ENCODE assay signal across 8 mouse cellular contexts in genomic region chr4:116799901-116800300, GRCm38 (mm10). TPM values are rescaled to one million over a fixed set of nuclear protein-coding genes. Genes with fewer than 3 reads are reported as not detected.
DNase-seq lines count a peak whose midpoint lies in the region; TF ChIP-seq lines count a peak whose summit lies in the region.

No protein-coding gene starts in this region.

- 43% methylated on average over 5 of the region's 5 CpGs for WGBS in embryonic facial prominence, embryonic 10.5 days

- no peaks in the 10 kb centered on the region for H3K9me3 ChIP-seq in embryonic facial prominence, embryonic 10.5 days

- H3K4me3 ChIP-seq in gastrocnemius, adult 2 months = no peak overlapping the region
- H3K4me3 ChIP-seq in embryonic facial prominence, embryonic 10.5 days = no peak overlapping the region

- no peak for DNase-seq in gastrocnemius, adult 2 months
- no peak for DNase-seq in gastrocnemius, postnatal 14 days
- peak; percentile 24 for DNase-seq in right cerebral cortex, postnatal 4 days
- DNase-seq in right cerebral cortex, adult 2 months (ENCODE audit: low spot score in 2 of 2) = no peak
- DNase-seq in embryonic facial prominence, embryonic 10.5 days (ENCODE audit: low spot score) = peak; percentile 26
- DNase-seq in retina, postnatal 1 day = peak; percentile 61
- DNase-seq in layer of hippocampus, adult 9-10 months (ENCODE audit: low spot score) = no peak
- no peak for DNase-seq in heart, postnatal 14 days

- no peaks in the 10 kb centered on the region for H3K27me3 ChIP-seq in embryonic facial prominence, embryonic 10.5 days (replicated peaks; ENCODE audit: low read depth, poor library complexity, severe bottlenecking)

- intact Hi-C loops in gastrocnemius, adult 2 months (cut with DNase I) = no loop called here
- intact Hi-C loops in gastrocnemius, postnatal 14 days (cut with DNase I; ENCODE audit: low total_unique reads) = no loop called here
- intact Hi-C loops in heart, postnatal 14 days (cut with DNase I) = no loop called here

- peak; percentile 48 for TF ChIP-seq CTCF in gastrocnemius, adult 2 months (IDR thresholded peaks at IDR 0.05)

- H3K36me3 ChIP-seq in embryonic facial prominence, embryonic 10.5 days (replicated peaks) = peaks cover 39% of the 10 kb centered on the region

- no peaks in the 10 kb centered on the region for H3K4me1 ChIP-seq in embryonic facial prominence, embryonic 10.5 days

- no peak overlapping the region for H3K27ac ChIP-seq in gastrocnemius, adult 2 months
- H3K27ac ChIP-seq in embryonic facial prominence, embryonic 10.5 days (replicated peaks) = no peak overlapping the region

RNA-seq across cellular contexts. Expression of gene Toe1, which starts 7.5 kb away (rescaled TPM):
- total RNA-seq in gastrocnemius, adult 2 months (2021) = 1 to 10 TPM; 4.1 to 5.4 TPM
- total RNA-seq in gastrocnemius, postnatal 14 days (2021) = 1 to 10 TPM; 5.6 to 5.7 TPM
- 39.7 and 41.7 TPM in 2 replicates for polyA plus RNA-seq in embryonic facial prominence, embryonic 10.5 days (2016; fragmentation: Nextera tagmentation; extraction: Ambion mirVana)
- total RNA-seq in heart, postnatal 14 days (2021) = 1 to 10 TPM; 8.6 to 9.3 TPM

RNA-seq across cellular contexts. Expression of gene Mutyh, which starts 7.6 kb away (rescaled TPM):
- 1 to 10 TPM in 1 of 2 experiments, under 1 TPM in 1; 0.87 to 1.8 TPM for total RNA-seq in gastrocnemius, adult 2 months (2021)
- total RNA-seq in gastrocnemius, postnatal 14 days (2021) = 1 to 10 TPM in 1 of 2 experiments, under 1 TPM in 1; 1.00 to 1.6 TPM
- polyA plus RNA-seq in embryonic facial prominence, embryonic 10.5 days (2016; fragmentation: Nextera tagmentation; extraction: Ambion mirVana) = 27.4 and 32.6 TPM in 2 replicates
- under 1 TPM; 0.88 to 0.96 TPM for total RNA-seq in heart, postnatal 14 days (2021)

RNA-seq across cellular contexts. Expression of gene Hpdl, which starts 21.6 kb away (rescaled TPM):
- 1 to 10 TPM; 1.5 to 1.9 TPM for total RNA-seq in gastrocnemius, adult 2 months (2021)
- 1 to 10 TPM; 2.7 to 2.9 TPM for total RNA-seq in gastrocnemius, postnatal 14 days (2021)
- 2.3 TPM in 2 replicates for polyA plus RNA-seq in embryonic facial prominence, embryonic 10.5 days (2016; fragmentation: Nextera tagmentation; extraction: Ambion mirVana)
- total RNA-seq in heart, postnatal 14 days (2021) = 1 to 10 TPM; 3.2 to 3.6 TPM

Comparison
In these comparisons a context has a peak if more than half of its experiments do, and no peak if none do; other contexts are left out.
1. DNase-seq: peak in right cerebral cortex, postnatal 4 days (single experiment), embryonic facial prominence, embryonic 10.5 days (single experiment) and retina, postnatal 1 day (single experiment); none in gastrocnemius, adult 2 months (single experiment), gastrocnemius, postnatal 14 days (single experiment), right cerebral cortex, adult 2 months (0 of 2), layer of hippocampus, adult 9-10 months (single experiment) and heart, postnatal 14 days (0 of 2).